Mouse (Mus musculus) NIH3T3 (cell line): ENCODE measurements around the gene Sac3d1.

Source experiments
- DNase-seq: peaks from one replicate; pipeline ENCODE4 v3.0.0-alpha.2; 2012; ENCODE audit warnings: low read depth

Gene Sac3d1

GRCm38 (mm10) chr19:6118677-6119185 is 281 bp upstream of the Sac3d1 start:
- no peak for DNase-seq

- no peak for DNase-seq
Measured at GRCm38 (mm10) chr19:6117346-6117985, 984 bp downstream of the Sac3d1 start.

GRCm38 (mm10) chr19:6116113-6116850 is 2.2 kb downstream of the Sac3d1 start:
- no peak for DNase-seq

GRCm38 (mm10) chr19:6113116-6113515 is 5.3 kb downstream of the Sac3d1 start:
- no peak for DNase-seq

GRCm38 (mm10) chr19:6105586-6105985 is 12.9 kb downstream of the Sac3d1 start, which contains the start of gene Naaladl1:
Gene Naaladl1 (plus strand): TSS chr19:6105782.
- DNase-seq: no peak

- no peak for DNase-seq
Measured at GRCm38 (mm10) chr19:6104476-6104875, 14.0 kb downstream of the Sac3d1 start.

- DNase-seq: peak; percentile 35
Measured at GRCm38 (mm10) chr19:6102169-6102853, 16.1 kb downstream of the Sac3d1 start.

GRCm38 (mm10) chr19:6101186-6101585 is 17.3 kb downstream of the Sac3d1 start:
- peak; percentile 71 for DNase-seq

GRCm38 (mm10) chr19:6097847-6098246 is 20.6 kb downstream of the Sac3d1 start:
- no peak for DNase-seq

GRCm38 (mm10) chr19:6094119-6094518 is 24.3 kb downstream of the Sac3d1 start, which contains the start of gene AC131692.1:
Gene AC131692.1 (plus strand): TSS chr19:6094419.
- no peak for DNase-seq

GRCm38 (mm10) chr19:6088841-6089240 is 29.6 kb downstream of the Sac3d1 start:
- no peak for DNase-seq

- peak; percentile 87 for DNase-seq
Measured at GRCm38 (mm10) chr19:6085417-6085879, 33.0 kb downstream of the Sac3d1 start.

GRCm38 (mm10) chr19:6084478-6085248 is 33.8 kb downstream of the Sac3d1 start, which contains the start of the genes Zfpl1 and Cdca5:
Gene Zfpl1 (minus strand): TSS chr19:6084956.
Gene Cdca5 (plus strand): TSS chr19:6084983.
- DNase-seq: peak; percentile 100

GRCm38 (mm10) chr19:6082156-6082555 is 36.3 kb downstream of the Sac3d1 start, which contains the start of gene Gm28374:
Gene Gm28374 (minus strand): TSS chr19:6082256.
- no peak for DNase-seq

- DNase-seq: no peak
Measured at GRCm38 (mm10) chr19:6079983-6080480, 38.4 kb downstream of the Sac3d1 start, which contains the start of gene Tmem262. Gene Tmem262 (plus strand): TSS chr19:6080033.

- DNase-seq: peak; percentile 96
Measured at GRCm38 (mm10) chr19:6076564-6077393, 41.7 kb downstream of the Sac3d1 start, which contains the start of gene Vps51. Gene Vps51 (minus strand): TSS chr19:6077231.

- no peak for DNase-seq
Measured at GRCm38 (mm10) chr19:6073889-6074288, 44.6 kb downstream of the Sac3d1 start.

GRCm38 (mm10) chr19:6071261-6071660 is 47.2 kb downstream of the Sac3d1 start:
- DNase-seq: no peak

GRCm38 (mm10) chr19:6070571-6071250 is 47.7 kb downstream of the Sac3d1 start:
- DNase-seq: no peak

GRCm38 (mm10) chr19:6069851-6070250 is 48.6 kb downstream of the Sac3d1 start:
- DNase-seq: no peak
